Mouse (Mus musculus) testis, postnatal 14 days (tissue): Measurements from ENCODE around the gene Svs3b.
"Not testable (repeated sequence)": the region's sequence is repeated elsewhere in the genome, so short reads cannot be mapped to it uniquely, and the experiment has no call there.

Experiments used
- DNase-seq: peaks from one replicate; pipeline ENCODE4 v3.0.0; 2021; ENCODE audit warnings: low spot score

The Svs3b gene

DNA sequence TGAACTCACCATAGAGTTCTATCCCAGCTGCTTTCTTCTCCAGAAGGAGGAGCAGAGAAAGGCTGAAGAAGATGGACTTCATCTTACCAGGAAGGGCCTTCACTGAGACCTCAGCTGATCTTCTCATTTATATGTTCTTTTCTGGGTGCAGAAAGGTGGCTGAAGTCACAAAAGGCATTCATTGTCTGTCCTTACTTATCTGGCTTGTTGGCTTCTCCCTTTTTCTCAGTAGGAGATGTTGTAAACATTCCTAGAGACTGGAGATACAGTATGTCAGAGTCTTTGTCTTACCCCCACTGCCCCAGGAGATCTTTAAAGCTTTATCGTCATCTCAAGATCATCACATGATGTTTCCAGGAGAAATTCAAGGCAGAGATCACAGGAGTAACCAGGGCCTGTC lies at the start of gene Svs3b:
Svs3b (minus strand) TSS at position 101 of the 400 bp plus-strand sequence.
- DNase-seq, result not testable (repeated sequence)

DNA sequence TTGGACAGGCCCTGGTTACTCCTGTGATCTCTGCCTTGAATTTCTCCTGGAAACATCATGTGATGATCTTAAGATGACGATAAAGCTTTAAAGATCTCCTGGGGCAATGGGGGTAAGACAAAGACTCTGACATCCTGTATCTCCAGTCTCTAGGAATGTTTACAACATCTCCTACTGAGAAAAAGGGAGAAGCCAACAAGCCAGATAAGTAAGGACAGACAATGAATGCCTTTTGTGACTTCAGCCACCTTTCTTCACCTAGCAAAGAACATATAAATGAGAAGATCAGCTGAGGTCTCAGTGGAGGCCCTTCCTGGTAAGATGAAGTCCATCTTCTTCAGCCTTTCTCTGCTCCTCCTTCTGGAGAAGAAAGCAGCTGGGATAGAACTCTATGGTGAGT lies 32.5 kb upstream of the Svs3b start, which contains the start of gene Svs3a:
Svs3a (plus strand) TSS at position 301 of the 400 bp plus-strand sequence.
- DNase-seq, result not testable (repeated sequence)

DNA sequence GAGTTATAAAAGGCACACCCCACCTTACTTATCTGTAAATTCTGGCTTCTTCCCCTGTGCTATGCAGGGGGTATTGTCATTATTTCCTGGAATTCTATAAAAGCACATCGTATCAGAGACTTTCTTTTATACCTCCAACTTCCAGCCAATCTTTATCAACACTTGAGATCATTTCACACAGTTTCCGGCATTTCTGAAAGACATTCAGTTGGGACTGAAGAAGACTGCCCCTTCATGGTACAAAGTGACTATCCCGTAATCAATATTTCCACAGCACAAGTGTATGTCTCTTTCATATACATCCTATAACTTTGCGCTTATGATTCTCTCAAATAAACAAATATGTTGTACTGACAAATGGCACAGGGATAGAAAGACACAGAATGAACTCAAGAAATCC lies 21.9 kb upstream of the Svs3b start, which contains the start of gene Svs4:
Svs4 (minus strand) TSS at position 101 of the 400 bp plus-strand sequence.
- no peak for DNase-seq

DNA sequence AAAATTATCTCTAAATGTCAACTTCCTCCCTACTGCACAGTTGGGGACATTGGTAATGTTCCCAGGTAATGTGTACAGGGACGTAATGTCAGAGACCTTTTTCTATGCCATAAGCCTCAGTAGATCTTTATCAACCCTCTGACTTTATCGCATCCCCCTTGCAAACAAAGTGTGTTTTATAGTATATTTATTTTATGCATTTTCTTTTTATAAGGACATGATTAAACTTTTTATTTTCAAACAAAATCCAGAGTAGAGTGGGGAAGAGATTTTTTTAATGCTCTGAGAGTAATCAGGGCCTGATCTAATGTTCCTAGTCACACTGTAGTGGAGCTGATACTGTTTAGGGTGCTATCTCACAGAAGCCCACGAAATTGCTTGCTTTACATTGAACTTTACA lies 18.1 kb downstream of the Svs3b start, which contains the start of gene Svs2:
Svs2 (minus strand) TSS at position 101 of the 400 bp plus-strand sequence.
- DNase-seq, result no peak

DNA sequence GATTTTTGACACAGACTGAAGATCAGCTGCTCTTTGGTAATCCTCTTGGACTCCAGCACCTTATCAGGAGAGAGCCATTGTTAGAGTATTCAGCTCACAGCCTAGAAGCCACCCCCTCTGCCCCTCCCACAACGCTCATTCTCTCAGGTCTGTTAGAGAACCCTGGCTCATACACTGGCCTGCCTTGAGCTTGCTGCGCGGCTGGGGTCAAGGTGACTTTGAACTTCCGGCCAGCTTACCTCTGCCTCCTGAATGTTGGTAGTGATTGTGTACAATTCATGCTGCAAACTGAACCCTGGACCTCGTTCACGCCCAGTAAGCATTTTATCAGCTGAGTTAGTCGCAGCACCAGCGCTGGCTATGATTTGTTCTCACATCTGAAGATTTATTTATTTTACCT lies 23.8 kb downstream of the Svs3b start:
- DNase-seq, result no peak

DNA sequence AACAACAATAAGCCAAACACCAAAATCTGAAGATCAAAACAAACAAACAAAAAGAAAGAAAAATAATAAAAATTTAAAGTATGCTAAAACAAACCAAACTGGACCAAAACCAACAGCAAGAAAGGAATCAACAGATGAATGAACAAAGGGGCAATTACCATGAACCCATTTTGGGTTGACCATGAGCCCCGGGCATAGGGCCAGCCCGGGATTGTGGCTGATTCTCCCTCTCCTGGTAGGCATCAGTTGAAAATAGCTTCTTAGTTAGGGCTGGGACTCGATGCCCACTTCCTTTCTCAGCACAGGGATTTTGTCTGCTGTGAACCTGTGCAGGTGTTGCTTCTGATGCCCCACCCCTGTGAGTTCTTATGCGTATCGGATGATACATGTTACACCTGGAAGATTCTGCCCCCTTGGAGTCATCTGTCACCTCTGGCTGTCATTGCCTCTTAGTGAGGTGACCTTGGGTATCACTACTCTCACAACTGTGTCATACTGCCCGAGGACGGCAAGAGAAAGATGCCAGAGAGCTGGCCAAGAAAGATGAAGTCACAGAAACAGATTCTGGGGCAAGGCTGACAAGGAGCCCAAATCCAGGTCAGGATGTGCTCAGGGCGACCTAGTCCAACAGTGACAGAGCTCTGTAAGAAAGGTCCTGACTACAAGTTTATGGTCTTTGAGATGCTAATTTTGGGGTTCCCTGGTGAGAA lies 27.9 kb downstream of the Svs3b start:
- DNase-seq, result no peak

DNA sequence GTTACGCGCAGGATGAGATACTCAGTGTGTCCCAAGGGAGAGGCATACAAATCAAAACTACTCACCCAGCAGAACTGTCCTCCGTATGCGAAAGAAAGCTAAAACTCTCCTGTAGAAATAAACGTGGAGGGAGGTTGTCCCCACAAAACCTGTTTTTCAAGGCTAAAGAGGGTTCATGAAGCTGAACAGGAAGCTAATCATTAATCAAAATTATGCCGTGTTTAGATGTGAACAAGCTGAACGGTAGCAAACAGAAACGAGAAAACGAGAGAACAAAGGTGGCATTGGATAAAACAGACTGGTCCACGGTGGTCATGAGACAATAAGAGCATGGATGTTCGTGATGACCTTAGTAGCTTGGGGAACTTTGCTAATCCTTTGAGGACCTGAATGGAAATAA lies 34.9 kb downstream of the Svs3b start, which contains the start of gene Wfdc15b:
Wfdc15b (minus strand) TSS at position 139 of the 400 bp plus-strand sequence.
- no peak for DNase-seq

DNA sequence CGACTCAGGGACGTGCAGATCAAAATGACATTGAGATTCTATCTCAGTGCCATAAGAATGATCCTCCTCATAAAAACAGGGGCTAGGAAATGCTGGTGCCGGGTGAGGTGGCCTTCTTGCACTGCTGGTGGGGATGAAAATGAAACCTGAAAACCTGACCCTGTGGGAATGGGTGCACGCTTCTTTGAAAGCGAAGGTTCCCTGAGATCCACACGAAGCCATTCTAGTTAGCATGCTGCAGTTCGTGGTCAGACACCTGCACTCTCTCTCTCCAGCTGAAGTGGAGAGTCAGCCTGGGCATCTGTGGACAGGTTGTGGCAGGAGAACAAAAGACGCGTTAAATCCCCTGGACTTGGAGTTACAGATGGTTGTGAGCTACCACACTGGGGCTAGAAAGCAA lies 37.1 kb downstream of the Svs3b start:
- DNase-seq, result no peak

DNA sequence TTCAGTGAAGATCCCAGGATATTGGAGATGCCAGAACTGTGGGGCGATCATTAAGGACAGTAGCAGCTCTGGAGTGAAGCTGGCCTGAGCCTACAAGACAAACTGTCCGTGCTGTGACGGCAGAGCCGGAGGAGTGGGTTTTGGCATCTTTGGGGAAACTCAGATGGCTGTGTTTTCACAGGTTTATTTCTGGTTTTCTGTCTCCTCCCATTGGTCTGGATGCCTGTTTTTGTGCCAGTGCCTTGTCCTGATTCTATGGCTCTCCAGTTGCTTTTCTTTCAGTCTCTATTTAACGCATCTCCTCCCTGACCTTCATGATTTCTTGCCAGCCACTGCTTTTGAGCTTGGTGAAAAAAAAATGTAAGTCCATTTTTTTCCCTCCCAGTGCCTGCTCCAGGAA lies 43.7 kb downstream of the Svs3b start:
- no peak for DNase-seq

DNA sequence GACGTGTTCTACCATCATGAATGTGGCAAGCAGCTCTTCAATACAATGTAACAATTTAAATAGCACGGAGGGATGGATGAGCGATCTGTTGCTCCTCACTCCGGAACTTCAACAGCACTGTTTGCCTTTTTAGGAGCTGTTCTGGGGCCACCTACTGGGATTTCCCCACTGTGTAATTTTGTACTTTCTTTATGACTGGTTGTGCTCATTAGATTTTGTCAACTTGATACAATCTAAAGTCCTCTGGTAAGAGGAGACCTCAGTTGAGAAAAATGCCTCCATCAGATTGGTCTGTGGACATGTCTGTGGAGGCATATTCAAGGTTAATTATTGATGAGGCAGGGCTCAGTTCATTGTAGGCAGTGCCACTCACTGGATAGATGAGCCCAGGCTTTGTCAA lies 45.5 kb downstream of the Svs3b start:
- no peak for DNase-seq

DNA sequence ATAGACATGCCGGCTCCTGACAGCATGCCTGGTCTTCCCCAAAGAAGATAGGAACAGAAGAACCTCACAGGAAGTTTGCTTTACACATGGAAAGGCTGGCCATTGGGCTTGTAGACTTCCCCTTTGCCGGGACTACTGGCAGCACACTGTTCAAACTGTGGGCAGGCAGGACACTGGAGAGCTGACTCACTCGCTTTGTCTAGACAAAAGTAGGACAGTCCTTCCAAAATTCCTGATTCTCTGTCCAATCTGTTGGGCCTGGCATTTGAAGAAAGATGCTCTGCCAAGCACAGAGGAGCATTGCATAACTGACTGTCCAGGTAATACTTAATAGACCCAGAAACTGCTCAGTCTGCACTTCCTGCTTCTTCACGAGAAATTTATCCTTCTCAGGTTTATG lies 49.8 kb downstream of the Svs3b start:
- no peak for DNase-seq

DNA sequence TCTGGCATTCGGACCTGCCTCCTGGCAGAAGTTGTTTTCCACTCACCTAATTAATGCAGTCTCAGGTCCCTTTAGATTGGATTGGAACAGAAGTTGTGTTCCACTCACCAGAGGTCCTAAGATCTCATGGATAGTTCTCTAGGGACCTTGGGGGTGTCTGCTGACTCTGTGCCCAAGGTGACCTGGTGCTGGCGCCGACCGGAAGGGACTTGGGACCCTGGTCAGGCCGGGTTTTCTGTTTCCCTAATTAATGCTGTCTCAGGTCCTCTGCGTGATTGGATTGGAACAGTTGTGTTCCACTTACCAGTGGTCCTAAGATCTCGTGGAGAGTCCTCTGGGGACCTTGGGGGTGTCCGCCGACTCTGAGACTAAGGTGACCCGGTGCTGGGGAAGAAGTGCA lies 50.4 kb downstream of the Svs3b start:
- not testable (repeated sequence) for DNase-seq
